Mouse (Mus musculus) left cerebral cortex, adult 2 months (tissue): ENCODE results near the gene Osbpl3. TPM values are rescaled to one million over a fixed set of nuclear protein-coding genes. Genes with fewer than 3 reads are reported as not detected.
A peak's percentile ranks its signal among the peaks of the same experiment; 100 is the strongest.

Experiments
- DNase-seq, 2 experiments: peaks; one replicate each; pipeline ENCODE4 v3.0.0; 2021 to 2022; ENCODE audit warnings: low spot score in 2 of 2, mixed read lengths in 1 of 2; ENCODE audit errors: extremely low spot score in 1 of 2
- H3K27ac ChIP-seq: fragments of 200-600 bp; 2 replicates; pipeline ENCODE4 v1.8.1; 2022
- H3K4me3 ChIP-seq: fragments of 200-600 bp; 2 replicates; pipeline ENCODE4 v1.8.1; 2022
- CTCF ChIP-seq: fragments of 200-600 bp; IDR thresholded peaks from 2 replicates; pipeline ENCODE4 v1.8.1; 2022; ENCODE audit warnings: antibody characterized with exemption, mild to moderate bottlenecking, moderate library complexity
- intact Hi-C: fragments of 180-260 bp; cut with DNase I; formaldehyde crosslinking; loops from one replicate; pipeline ENCODE4 v1.15.1; 2025
- long read RNA-seq, 2 experiments: library from polyadenylated mRNA; stranded (forward); transcript quantifications; one replicate each; pipeline ENCODE4 v2.0.0; 2021; ENCODE audit warnings: borderline mapping rate in 2 of 2
- total RNA-seq, 2 experiments: library from RNA; stranded (reverse); gene quantifications; 2 replicates each; pipeline ENCODE4 v1.2.3; 2021

Osbpl3 gene
- 10 to 100 TPM; 45.5 to 56.0 TPM for total RNA-seq
- long read RNA-seq, experiment 1, partial matches to known transcripts, result 5 of 25 reads
- long read RNA-seq, experiment 1, other reads (novel, unspliced or antisense), result 20 of 25 reads
- long read RNA-seq, experiment 2, full-length matches to known transcripts, result 1 of 23 reads
- long read RNA-seq, experiment 2, partial matches to known transcripts, result 3 of 23 reads
- long read RNA-seq, experiment 2, other reads (novel, unspliced or antisense), result 19 of 23 reads

DNA sequence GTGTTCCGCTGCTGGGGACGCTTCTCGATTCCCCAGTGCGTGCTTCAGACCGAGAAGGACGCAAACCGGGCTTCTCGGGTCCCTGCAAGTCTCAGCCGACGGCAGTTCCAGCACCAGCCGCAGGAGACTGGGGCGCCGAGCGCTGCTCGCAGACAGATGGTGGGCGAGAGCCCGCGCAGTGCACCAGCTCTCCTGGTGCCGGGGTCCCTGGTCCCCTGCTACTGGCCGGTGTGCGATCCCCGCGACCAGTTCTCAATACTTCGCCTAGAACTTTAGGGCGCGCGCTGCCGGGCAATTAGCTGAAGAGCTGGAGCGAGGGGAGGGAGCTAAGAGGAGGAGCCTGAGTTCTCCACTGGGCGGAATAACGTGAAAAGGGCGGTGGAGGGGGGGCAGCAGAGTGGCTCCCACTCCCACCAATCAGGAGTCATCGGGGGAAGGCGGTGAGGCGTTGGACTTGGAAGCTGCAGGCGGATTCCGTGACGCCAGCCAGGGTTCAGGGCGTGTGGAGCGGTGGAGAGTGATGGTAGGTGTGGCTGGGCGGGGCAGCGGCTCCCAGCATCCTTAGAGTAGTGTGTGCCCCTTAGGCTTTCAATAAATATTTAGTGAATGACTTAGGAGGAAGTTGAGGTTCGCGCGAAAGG is at the start of gene Osbpl3:
Gene Osbpl3 (minus strand): TSS at position 373 of the 641 bp plus-strand sequence.
- Histone ChIP-seq H3K27ac (peak within 1 kb of the TSS; percentile 89), H3K4me3 (peak within 1 kb of the TSS; percentile 50)
- intact Hi-C loops, result loop anchor here (2.0 to 5.0 kb wide), 3 partner anchors 44 to 143 kb away; no protein-coding TSS in a partner anchor
- DNase-seq, result peak; percentile 83 to 85
- TF ChIP-seq CTCF, result peak; percentile 64

DNA sequence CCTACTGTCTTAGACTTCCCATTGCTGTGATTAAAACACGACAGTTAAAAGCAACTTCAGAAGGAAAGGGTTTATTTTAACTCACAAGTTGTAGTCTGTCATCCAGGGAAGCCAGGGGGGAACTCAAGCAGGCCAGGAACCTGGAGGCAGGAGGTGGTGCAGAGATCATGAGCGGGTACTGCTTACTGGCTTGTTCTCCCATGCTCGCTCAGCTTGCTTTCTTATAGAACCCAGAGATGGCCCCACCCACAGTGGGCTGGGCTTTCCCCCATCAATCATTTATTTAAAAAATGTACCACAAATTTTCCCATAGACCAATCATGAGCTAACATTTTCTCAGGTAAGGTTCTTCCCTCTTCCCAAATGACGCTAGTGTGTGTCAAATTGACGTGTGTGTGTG is 49.5 kb upstream of the Osbpl3 start:
- DNase-seq, result no peak
- H3K4me3 ChIP-seq, result no peak overlapping the region
- no peak overlapping the region for H3K27ac ChIP-seq
- TF ChIP-seq CTCF, result no peak
- intact Hi-C loops, result no loop called here

DNA sequence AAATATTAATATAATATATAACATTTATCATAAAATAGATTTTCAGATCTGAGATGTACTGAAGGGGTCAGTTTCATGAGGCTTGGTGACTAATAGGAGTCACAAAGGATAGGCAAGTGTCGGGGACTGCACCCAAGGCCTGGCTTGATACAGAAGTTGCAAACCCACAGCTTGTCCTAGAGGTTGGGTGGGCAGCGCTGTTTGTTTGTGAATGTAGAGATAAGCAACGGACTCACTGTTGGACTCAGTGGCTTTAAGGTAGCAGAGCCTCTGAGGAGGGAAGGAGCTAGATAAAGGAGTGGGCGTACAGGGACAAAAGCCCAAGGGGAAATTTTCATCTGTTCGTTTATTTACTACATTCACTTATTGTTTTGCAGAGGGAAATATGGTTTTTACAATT is 48.7 kb upstream of the Osbpl3 start:
- H3K4me3 ChIP-seq, result no peak overlapping the region
- H3K27ac ChIP-seq, result no peak overlapping the region
- intact Hi-C loops, result no loop called here
- no peak for TF ChIP-seq CTCF
- DNase-seq, result no peak

DNA sequence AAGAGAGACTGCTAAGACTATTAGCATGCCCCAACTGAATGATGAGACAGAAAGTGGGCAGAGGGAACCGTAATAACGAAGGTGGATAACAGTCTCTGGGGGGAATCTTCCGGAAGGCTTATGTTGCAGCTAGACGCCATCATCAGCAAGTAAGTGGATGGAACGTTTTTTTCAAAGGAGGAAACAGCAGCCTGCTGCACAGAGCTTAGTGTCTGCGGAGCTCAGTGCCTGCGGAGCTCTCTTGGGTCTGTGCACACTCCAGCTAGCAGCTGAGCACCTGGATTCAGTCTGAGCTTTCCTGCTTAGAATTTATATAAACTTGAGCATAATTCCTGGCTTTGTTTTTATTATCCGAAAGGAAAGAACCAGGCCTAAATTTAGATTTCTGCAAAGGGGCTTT is 47.8 kb upstream of the Osbpl3 start:
- no peak for TF ChIP-seq CTCF
- Histone ChIP-seq H3K27ac (no peak overlapping the region), H3K4me3 (no peak overlapping the region)
- intact Hi-C loops, result no loop called here
- no peak for DNase-seq

DNA sequence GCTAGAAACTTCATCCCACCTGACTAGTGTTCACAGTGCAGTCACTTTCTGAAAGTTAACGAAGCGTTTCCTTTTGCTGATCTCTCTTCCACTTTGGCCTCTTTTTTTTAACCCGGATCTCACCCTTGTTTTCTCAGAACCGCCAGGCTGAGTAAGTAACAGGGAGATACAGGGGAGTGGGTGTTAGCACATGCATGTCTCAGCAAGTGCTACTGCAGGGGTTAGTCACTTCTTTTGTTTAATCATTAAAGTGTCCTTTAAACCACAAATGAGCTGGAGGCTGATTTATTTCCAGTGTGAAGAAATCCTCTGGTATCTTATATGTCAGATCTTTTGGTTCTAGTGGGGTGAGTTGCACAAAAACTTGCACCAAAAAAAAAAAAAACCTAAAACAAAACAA is 47.0 kb upstream of the Osbpl3 start:
- Histone ChIP-seq H3K4me3 (no peak overlapping the region), H3K27ac (no peak overlapping the region)
- TF ChIP-seq CTCF, result no peak
- DNase-seq, result no peak
- intact Hi-C loops, result no loop called here

DNA sequence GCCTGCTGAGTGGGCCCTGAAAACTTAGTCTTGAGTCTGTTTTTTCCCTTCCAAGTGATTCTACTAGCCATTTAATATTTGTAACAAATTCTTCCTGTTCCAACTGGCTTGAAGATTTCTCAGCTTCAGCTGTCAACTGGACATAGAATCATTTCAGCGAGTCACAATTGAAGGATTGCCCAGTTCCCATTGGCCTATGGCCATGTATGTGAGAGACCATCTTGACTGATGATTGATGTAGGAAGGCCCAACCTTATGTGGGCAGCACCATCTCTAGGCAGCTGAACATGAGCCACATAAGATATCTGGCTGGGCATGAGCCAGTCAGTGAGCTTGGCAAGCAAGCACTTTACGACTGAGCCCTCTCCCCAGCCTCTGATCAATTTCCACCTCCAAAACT is 42.3 kb upstream of the Osbpl3 start:
- Histone ChIP-seq H3K27ac (no peak overlapping the region), H3K4me3 (no peak overlapping the region)
- DNase-seq, result no peak
- intact Hi-C loops, result no loop called here
- TF ChIP-seq CTCF, result no peak

DNA sequence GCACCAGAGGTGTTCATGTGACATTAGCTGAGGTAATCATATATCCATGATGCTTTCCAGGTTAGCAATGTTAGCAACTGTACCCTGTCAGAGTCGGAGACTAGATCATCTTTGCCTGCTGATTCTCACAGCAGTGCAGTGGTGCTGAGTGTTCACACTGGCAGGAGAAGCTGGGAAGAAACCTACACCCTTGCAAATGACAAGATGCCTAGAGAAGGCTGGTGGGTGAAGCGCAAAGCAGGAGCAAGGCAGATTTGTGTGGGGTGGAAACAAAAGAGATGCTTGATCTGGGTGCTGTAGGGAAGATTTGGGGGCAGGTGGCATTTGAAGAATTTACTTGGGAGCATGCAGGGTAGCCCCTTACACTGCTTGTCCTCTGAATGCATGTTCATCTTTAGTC is 34.5 kb upstream of the Osbpl3 start:
- Histone ChIP-seq H3K27ac (no peak overlapping the region), H3K4me3 (no peak overlapping the region)
- no peak for DNase-seq
- intact Hi-C loops, result no loop called here
- TF ChIP-seq CTCF, result no peak

DNA sequence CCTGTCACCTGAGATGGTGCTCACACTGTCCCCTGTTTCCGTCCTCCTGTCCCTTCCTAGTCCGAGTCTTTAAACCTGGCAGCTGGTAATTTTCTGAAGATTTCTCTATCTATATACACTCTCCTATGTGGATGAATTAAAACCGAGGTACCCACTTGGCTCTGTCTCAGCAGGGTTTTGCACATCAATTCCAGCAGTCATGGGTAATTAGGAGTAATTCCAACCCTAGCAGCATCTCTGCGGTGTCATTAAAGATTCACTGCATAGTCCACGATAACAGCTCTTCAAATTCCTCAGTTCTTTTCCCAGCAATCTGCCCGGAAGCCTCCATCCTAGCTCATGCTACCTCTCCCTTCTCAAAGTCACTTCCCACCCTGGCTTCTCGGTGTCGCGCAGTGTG is 33.4 kb upstream of the Osbpl3 start:
- Histone ChIP-seq H3K4me3 (no peak overlapping the region), H3K27ac (no peak overlapping the region)
- no peak for DNase-seq
- intact Hi-C loops, result no loop called here
- TF ChIP-seq CTCF, result no peak

DNA sequence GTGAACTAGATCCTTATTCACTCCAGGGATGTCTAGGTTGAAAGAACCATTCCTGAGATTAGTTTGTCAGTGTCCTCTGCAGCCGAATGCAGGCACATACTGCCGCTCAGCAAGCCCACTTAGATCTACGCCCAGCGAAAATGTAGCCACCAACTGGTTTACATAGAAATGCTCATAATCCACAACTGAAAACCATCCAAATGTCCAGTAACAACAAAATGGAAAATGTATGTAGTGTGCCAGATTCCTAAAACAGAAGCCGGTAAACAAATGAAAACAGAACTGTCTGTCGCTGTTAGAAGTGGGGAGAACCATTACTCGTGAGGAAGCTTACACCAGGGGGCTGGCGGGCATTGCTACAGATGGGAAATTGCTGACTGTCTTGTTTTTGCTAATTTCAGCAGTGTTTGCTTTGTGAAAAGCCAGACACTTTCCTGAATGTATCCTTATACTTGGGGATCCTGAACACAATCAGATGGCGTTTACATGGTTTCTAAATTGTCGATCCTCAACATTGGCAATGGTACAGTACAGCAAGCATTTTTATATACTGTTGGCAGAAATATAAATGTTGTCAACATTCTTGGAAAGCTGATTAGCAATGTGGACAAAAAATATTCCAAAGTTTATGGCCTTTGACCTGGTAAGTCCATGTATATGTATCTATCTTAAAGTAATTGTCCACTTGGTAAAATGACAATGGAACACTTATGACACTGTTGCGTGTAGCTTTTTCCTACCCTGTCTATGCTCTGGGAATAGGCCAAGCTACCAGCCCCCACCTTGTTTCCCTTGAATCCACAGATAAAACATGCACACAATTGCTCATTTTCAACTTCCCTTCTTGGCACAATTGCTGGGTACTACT is 30.3 kb upstream of the Osbpl3 start:
- TF ChIP-seq CTCF, result no peak
- intact Hi-C loops, result no loop called here
- DNase-seq, result no peak
- Histone ChIP-seq H3K4me3 (no peak overlapping the region), H3K27ac (no peak overlapping the region)

DNA sequence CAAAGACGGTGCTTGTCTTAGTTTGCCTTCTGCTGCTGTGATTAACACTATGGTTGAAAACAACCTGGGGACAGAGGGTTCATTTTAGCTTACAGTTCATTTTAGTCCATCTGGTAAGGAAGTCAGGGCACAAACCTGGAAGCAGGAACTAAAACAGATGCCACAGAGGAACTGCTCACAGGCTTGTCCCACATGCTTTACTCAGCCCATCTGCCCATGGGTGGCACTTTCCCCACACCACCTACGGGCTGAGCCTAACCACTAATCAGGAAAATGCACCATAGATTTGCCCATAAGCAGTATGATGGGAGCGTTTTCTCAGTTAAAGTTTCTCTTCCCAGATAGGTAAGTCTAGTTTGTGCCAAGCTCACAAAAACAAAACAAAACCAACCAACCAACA is 27.4 kb upstream of the Osbpl3 start:
- no peak for DNase-seq
- no peak overlapping the region for H3K27ac ChIP-seq
- intact Hi-C loops, result no loop called here
- no peak for TF ChIP-seq CTCF
- no peak overlapping the region for H3K4me3 ChIP-seq

DNA sequence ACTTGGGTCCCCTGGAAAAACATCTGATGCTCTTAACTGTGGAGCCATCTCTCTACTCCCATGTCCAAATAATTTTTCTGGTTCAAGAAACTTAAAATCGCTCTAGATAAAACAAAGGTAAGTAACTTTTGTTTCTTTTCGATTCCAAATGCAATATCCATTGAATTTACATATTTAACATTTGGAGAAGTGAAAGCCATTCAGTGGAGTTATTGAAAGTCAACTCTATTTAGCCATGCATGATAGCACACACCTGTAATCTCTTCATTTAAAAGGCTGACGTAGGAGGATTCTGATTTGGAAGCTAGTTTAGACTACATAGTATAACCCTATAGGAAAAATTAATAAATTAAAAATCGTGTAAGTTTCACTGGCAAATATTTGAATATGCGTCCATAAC is 25.5 kb upstream of the Osbpl3 start:
- H3K4me3 ChIP-seq, result no peak overlapping the region
- H3K27ac ChIP-seq, result no peak overlapping the region
- TF ChIP-seq CTCF, result no peak
- DNase-seq, result no peak
- intact Hi-C loops, result no loop called here

DNA sequence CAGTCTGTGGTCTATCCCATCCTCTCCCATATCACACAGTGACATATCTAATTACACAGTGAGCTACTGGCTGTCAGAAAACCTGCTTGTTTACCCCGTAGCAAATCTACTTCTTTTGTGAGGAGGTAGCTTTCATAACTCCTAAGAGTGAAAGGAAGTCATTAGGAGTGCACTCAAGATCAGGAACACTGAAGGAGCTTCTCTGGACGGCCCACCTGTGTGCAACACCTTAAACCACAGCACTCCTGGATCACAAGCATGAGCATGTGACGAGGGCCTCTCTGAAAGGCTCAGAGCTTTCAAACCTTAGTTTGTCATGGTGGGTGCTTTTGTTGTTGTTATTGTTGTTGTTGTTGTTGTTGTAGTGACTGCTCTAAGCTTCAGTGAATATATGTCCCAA is 10.4 kb upstream of the Osbpl3 start:
- no peak for TF ChIP-seq CTCF
- Histone ChIP-seq H3K27ac (no peak overlapping the region), H3K4me3 (no peak overlapping the region)
- intact Hi-C loops, result no loop called here
- no peak for DNase-seq
